Mouse (Mus musculus) hindbrain, embryonic 11.5 days (tissue): Measurements from ENCODE around the gene Abcb5. TPM values are rescaled to one million over a fixed set of nuclear protein-coding genes. Genes with fewer than 3 reads are reported as not detected.
A peak's percentile ranks its signal among the peaks of the same experiment; 100 is the strongest.

Source experiments
- ATAC-seq: fragments of 200-750 bp; cut with Nextera tagmentation; 2 replicates; pipeline ENCODE4 v1.8.0; 2017; ENCODE audit warnings: mild to moderate bottlenecking, moderate TSS enrichment, moderate library complexity; ENCODE audit not compliant: low FRiP score
- DNase-seq: peaks from one replicate; pipeline ENCODE4 v3.0.0-alpha.2; 2015; ENCODE audit warnings: low spot score
- H3K27ac ChIP-seq: fragments of 300-500 bp; sonication (generic); 2 replicates; pipeline ENCODE4 v1.5.1; 2014; ENCODE audit warnings: mild to moderate bottlenecking, low read depth, low read length
- H3K27me3 ChIP-seq: fragments of 300-500 bp; sonication (generic); 2 replicates; pipeline ENCODE4 v1.6.1; 2014; ENCODE audit warnings: mild to moderate bottlenecking, low read length, moderate library complexity, mixed read lengths; ENCODE audit not compliant: control insufficient read depth, insufficient read depth
- H3K36me3 ChIP-seq: fragments of 300-500 bp; sonication (generic); 2 replicates; pipeline ENCODE4 v1.6.1; 2014; ENCODE audit warnings: mild to moderate bottlenecking, low read length, moderate library complexity, mixed read lengths; ENCODE audit not compliant: control insufficient read depth, insufficient read depth
- H3K4me1 ChIP-seq: fragments of 300-500 bp; sonication (generic); replicated peaks from 2 replicates; pipeline ENCODE4 v1.6.1; 2014; ENCODE audit warnings: low read length, mixed read lengths; ENCODE audit not compliant: control insufficient read depth, insufficient read depth
- H3K4me2 ChIP-seq: fragments of 300-500 bp; sonication (generic); replicated peaks from 2 replicates; pipeline ENCODE4 v1.6.1; 2014; ENCODE audit warnings: mild to moderate bottlenecking, low read depth, low read length
- H3K4me3 ChIP-seq: fragments of 300-500 bp; sonication (generic); 2 replicates; pipeline ENCODE4 v1.5.1; 2014; ENCODE audit warnings: low read depth, low read length
- H3K9ac ChIP-seq: fragments of 300-500 bp; sonication (generic); 2 replicates; pipeline ENCODE4 v1.6.1; 2014; ENCODE audit warnings: low read depth, low read length
- H3K9me3 ChIP-seq: fragments of 300-500 bp; sonication (generic); 2 replicates; pipeline ENCODE4 v1.6.1; 2016; ENCODE audit warnings: low read length; ENCODE audit not compliant: control insufficient read depth
- WGBS: fragments of 180-500 bp; shearing (Covaris S2); extraction: QIAGEN DNeasy Blood & Tissue Kit; methylation state at CpG from one replicate; pipeline ENCODE4 v1.1.7; 2014; 5-methylcytosine and 5-hydroxymethylcytosine counted together
- polyA plus RNA-seq: library from polyadenylated mRNA; unstranded; fragments of >200 nt; fragmentation: Nextera tagmentation; extraction: Ambion mirVana; gene quantifications from 2 replicates; pipeline ENCODE4 v1.2.1, GENCODE M21; 2014

Abcb5 gene
- polyA plus RNA-seq, 1 experiment from 2014 or later, result not detected

DNA sequence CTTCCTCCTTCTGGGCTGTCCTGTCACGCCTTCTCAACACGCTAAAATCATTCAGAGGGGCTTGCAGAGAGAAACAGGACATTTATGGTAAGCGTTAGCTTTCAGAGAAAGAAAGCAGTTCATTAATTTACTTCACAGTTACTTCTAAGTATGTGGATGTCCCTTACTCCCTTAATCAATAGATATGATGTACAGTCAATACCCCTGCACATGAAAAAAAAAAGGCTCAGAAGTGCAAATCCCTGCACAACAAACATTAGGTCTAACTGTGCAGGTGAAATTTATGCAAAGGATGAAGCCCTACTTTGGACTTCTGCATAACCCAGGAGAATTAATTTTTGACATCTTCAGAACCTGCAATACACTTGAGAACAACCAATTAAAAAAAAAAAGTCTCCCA lies 120.9 kb downstream of the Abcb5 start:
- peaks cover 54% of the 10 kb centered on the region for H3K27me3 ChIP-seq
- peaks cover 5% of the 10 kb centered on the region for H3K4me1 ChIP-seq
- 1% methylated on average over 3 of the region's 3 CpGs for WGBS

GRCm38 (mm10) chr12:118844841-118845240 lies 121.4 kb downstream of the Abcb5 start:
- WGBS, result 11% methylated on average over 3 of the region's 3 CpGs
- no peak overlapping the region for H3K9ac ChIP-seq
- no peak overlapping the region for H3K4me2 ChIP-seq
- H3K27ac ChIP-seq, result no peak overlapping the region
- no peaks in the 10 kb centered on the region for H3K9me3 ChIP-seq
- DNase-seq (no peak), ATAC-seq (no peak)
- no peaks in the 10 kb centered on the region for H3K36me3 ChIP-seq
- H3K4me3 ChIP-seq, result no peak overlapping the region
- peaks cover 5% of the 10 kb centered on the region for H3K4me1 ChIP-seq
- H3K27me3 ChIP-seq, result peaks cover 54% of the 10 kb centered on the region

More for the DNA sequence above, 120.9 kb downstream of the Abcb5 start:
- Histone ChIP-seq H3K4me2 (no peak overlapping the region), H3K4me3 (no peak overlapping the region), H3K9ac (no peak overlapping the region), H3K36me3 (no peaks in the 10 kb centered on the region), H3K9me3 (no peaks in the 10 kb centered on the region), H3K27ac (no peak overlapping the region)
- DNase-seq (no peak), ATAC-seq (no peak)

GRCm38 (mm10) chr12:118844111-118844510 lies 122.1 kb downstream of the Abcb5 start:
- no peaks in the 10 kb centered on the region for H3K9me3 ChIP-seq
- no peak overlapping the region for H3K27ac ChIP-seq
- H3K4me2 ChIP-seq, result no peak overlapping the region
- no peaks in the 10 kb centered on the region for H3K36me3 ChIP-seq
- no peak overlapping the region for H3K9ac ChIP-seq
- H3K4me3 ChIP-seq, result no peak overlapping the region
- no peak for DNase-seq
- H3K27me3 ChIP-seq, result peaks cover 53% of the 10 kb centered on the region
- no peak for ATAC-seq
- peaks cover 5% of the 10 kb centered on the region for H3K4me1 ChIP-seq

GRCm38 (mm10) chr12:118842671-118843411 lies 123.4 kb downstream of the Abcb5 start:
- peaks cover 49% of the 10 kb centered on the region for H3K27me3 ChIP-seq
- peak overlapping the region; percentile 45; the same call in 1 of the 2 replicates for H3K27ac ChIP-seq
- no peaks in the 10 kb centered on the region for H3K9me3 ChIP-seq
- H3K4me2 ChIP-seq, result peak overlapping the region; percentile 58
- H3K36me3 ChIP-seq, result no peaks in the 10 kb centered on the region
- DNase-seq (peak; percentile 66), ATAC-seq (peak; percentile 31)
- H3K4me3 ChIP-seq, result peak overlapping the region; percentile 29
- H3K4me1 ChIP-seq, result peaks cover 5% of the 10 kb centered on the region
- peak overlapping the region; percentile 46 for H3K9ac ChIP-seq
- WGBS, result under 1% methylated on average over 33 of the region's 33 CpGs

GRCm38 (mm10) chr12:118841971-118842550 lies 124.2 kb downstream of the Abcb5 start:
- H3K4me2 ChIP-seq, result no peak overlapping the region
- H3K4me1 ChIP-seq, result peaks cover 5% of the 10 kb centered on the region
- DNase-seq, result peak; percentile 40
- no peak overlapping the region for H3K9ac ChIP-seq
- no peaks in the 10 kb centered on the region for H3K36me3 ChIP-seq
- H3K27me3 ChIP-seq, result peaks cover 49% of the 10 kb centered on the region
- H3K4me3 ChIP-seq, result no peak overlapping the region
- no peak for ATAC-seq
- no peak overlapping the region for H3K27ac ChIP-seq
- WGBS, result 12% methylated on average over 6 of the region's 6 CpGs
- no peaks in the 10 kb centered on the region for H3K9me3 ChIP-seq

- no peak overlapping the region for H3K4me3 ChIP-seq
- WGBS, result 5% methylated on average over 5 of the region's 5 CpGs
- H3K27ac ChIP-seq, result peak overlapping the region; percentile 24; the same call in 1 of the 2 replicates
- H3K36me3 ChIP-seq, result no peaks in the 10 kb centered on the region
- H3K9me3 ChIP-seq, result no peaks in the 10 kb centered on the region
- no peak overlapping the region for H3K4me2 ChIP-seq
- peaks cover 49% of the 10 kb centered on the region for H3K27me3 ChIP-seq
- H3K4me1 ChIP-seq, result peaks cover 5% of the 10 kb centered on the region
- DNase-seq (peak; percentile 52), ATAC-seq (no peak)
- no peak overlapping the region for H3K9ac ChIP-seq
These were observed 124.8 kb downstream of the Abcb5 start for GRCm38 (mm10) chr12:118841381-118841922.

DNA sequence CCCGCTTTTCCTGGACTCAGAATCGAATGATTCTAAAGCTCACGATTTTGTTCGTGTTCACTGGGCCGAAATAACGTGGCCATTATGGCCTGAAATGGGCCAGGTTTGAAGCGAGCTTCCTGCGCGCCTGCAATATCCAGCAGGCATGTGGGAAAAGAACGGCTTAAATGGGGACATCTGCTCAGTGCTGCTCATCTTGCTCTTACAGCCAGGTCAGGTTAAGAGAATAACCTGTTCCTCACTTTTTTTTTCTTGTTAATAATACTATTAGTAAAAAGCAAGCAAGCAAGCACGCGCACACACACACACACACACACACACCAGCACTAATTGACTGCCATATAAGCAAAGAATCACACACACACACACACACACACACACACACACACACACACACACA lies 125.4 kb downstream of the Abcb5 start:
- H3K9ac ChIP-seq, result no peak overlapping the region
- peak overlapping the region; percentile 12; the same call in 1 of the 2 replicates for H3K4me2 ChIP-seq
- H3K27ac ChIP-seq, result no peak overlapping the region
- ATAC-seq (peak; percentile 22; the same call in 1 of the 2 replicates), DNase-seq (peak; percentile 73)
- peaks cover 5% of the 10 kb centered on the region for H3K4me1 ChIP-seq
- no peaks in the 10 kb centered on the region for H3K36me3 ChIP-seq
- H3K27me3 ChIP-seq, result peaks cover 51% of the 10 kb centered on the region
- no peak overlapping the region for H3K4me3 ChIP-seq
- no peaks in the 10 kb centered on the region for H3K9me3 ChIP-seq
- WGBS, result 3% methylated on average over 12 of the region's 12 CpGs

GRCm38 (mm10) chr12:118840301-118840700 lies 125.9 kb downstream of the Abcb5 start:
- H3K4me3 ChIP-seq, result no peak overlapping the region
- peak overlapping the region; percentile 12; the same call in 1 of the 2 replicates for H3K4me2 ChIP-seq
- H3K36me3 ChIP-seq, result no peaks in the 10 kb centered on the region
- DNase-seq (peak; percentile 62), ATAC-seq (no peak)
- no peak overlapping the region for H3K27ac ChIP-seq
- H3K4me1 ChIP-seq, result peaks cover 5% of the 10 kb centered on the region
- peaks cover 51% of the 10 kb centered on the region for H3K27me3 ChIP-seq
- no peaks in the 10 kb centered on the region for H3K9me3 ChIP-seq
- no peak overlapping the region for H3K9ac ChIP-seq
- WGBS, result 2% methylated on average over 15 of the region's 15 CpGs
